Comparison of ENCODE assay signal across 9 mouse cellular contexts in the genomic region with DNA sequence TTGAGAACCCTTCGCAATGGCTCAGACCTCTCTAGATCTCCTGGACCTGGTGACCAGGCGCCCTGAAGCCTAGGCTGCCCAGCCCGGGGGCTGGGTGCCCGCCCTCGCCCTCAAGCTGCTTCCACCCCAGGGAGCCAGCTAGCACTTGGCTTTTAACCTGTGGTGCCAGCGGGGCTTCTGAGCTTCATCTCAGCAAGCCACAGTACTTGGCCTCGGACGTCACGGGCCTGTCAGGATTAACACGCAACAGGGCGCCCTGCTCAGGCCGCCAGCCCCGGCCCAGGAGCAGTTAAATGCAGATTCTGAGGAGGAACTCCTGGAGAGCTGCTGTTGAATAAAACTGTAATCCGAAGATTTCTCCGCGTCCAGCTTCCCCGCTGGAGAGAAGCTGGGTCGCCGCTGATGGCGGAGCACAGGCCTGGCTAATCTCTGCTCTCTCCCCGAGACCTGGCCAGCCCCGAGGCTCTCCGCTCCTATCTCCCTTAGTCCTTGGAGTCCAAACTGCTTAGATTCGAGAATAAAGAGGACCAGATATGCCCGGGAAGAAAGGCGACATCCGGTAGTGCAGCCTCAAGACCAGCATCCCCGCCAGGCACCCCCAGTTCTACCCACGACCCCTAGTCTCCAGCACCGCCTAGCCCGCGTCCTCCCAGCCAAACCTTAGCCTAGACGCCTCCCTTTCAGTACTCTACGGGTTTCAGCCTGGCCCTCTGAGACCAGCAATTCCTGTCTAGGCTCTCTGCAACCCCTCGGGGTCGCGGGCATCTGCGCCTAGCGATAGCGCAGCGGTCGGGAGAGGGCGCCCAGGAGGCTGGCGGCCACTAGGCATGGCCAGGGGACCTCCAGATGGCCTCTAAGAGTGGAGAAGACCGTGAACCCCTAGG. TPM values are rescaled to one million over a fixed set of nuclear protein-coding genes. Genes with fewer than 3 reads are reported as not detected.
DNase-seq lines count a peak whose midpoint lies in the region; ATAC-seq and TF ChIP-seq lines count a peak whose summit lies in the region.
"Had no signal": no experiment of that assay in that cellular context is flagged by ENCODE, and none has a peak within 500 bp of the region (broad histone marks: within the 10 kb centered on the region; RNA-seq: fewer than 3 reads in every experiment).

No protein-coding gene starts in this region.

- peak; percentile 58 for ATAC-seq in forebrain, embryonic 11.5 days (replicated peaks; ENCODE audit: low FRiP score)
- peak; percentile 53 for ATAC-seq in hindbrain, embryonic 13.5 days (ENCODE audit: low FRiP score)

- H3K27me3 ChIP-seq in ES-Bruce4 (ENCODE audit: control insufficient read depth, insufficient read depth, low read length, poor library complexity, severe bottlenecking): peaks cover 2% of the 10 kb centered on the region
- peaks cover 37% of the 10 kb centered on the region for H3K27me3 ChIP-seq in forebrain, embryonic 11.5 days (ENCODE audit: control insufficient read depth, insufficient read depth, low read length)
- no peaks in the 10 kb centered on the region for H3K27me3 ChIP-seq in hindbrain, embryonic 13.5 days

- peak; percentile 56 for DNase-seq in adrenal gland, postnatal 25 days
- DNase-seq in forebrain, embryonic 11.5 days (ENCODE audit: low spot score): peak; percentile 69
- peak; percentile 44 for DNase-seq in lung, postnatal 14 days
- peak; percentile 52 for DNase-seq in testis, postnatal 10 days (ENCODE audit: low spot score)
- DNase-seq in gastrocnemius, adult 8-10 months (ENCODE audit: low spot score in 2 of 2): no peak
- no peak for DNase-seq in spleen, postnatal 36 days (ENCODE audit: low spot score in 2 of 2)

- no peaks in the 10 kb centered on the region for H3K4me1 ChIP-seq in ES-Bruce4 (ENCODE audit: control insufficient read depth, insufficient read depth, low read length)
- peaks cover 8% of the 10 kb centered on the region; the same call in 1 of the 2 replicates for H3K4me1 ChIP-seq in forebrain, embryonic 11.5 days (replicated peaks; ENCODE audit: control insufficient read depth, insufficient read depth, low read length)
- peaks cover 69% of the 10 kb centered on the region for H3K4me1 ChIP-seq in hindbrain, embryonic 13.5 days (replicated peaks)

- no peaks in the 10 kb centered on the region for H3K9me3 ChIP-seq in ES-Bruce4 (replicated peaks; ENCODE audit: control insufficient read depth, insufficient read depth, low read length, poor library complexity, severe bottlenecking)
- no peaks in the 10 kb centered on the region for H3K9me3 ChIP-seq in forebrain, embryonic 11.5 days (ENCODE audit: control insufficient read depth, low read length)
- no peaks in the 10 kb centered on the region for H3K9me3 ChIP-seq in hindbrain, embryonic 13.5 days

- no peak for TF ChIP-seq EP300 in ES-Bruce4 (IDR thresholded peaks at IDR 0.05; ENCODE audit: insufficient read depth, low read depth, low read length)

- H3K9ac ChIP-seq in ES-Bruce4 (ENCODE audit: low read depth, poor library complexity, severe bottlenecking): peak overlapping the region; percentile 22; the same call in 1 of the 2 replicates
- peak overlapping the region; percentile 3; the same call in 1 of the 2 replicates for H3K9ac ChIP-seq in forebrain, embryonic 11.5 days (ENCODE audit: low read length)
- peak overlapping the region; percentile 100 for H3K9ac ChIP-seq in hindbrain, embryonic 13.5 days

- WGBS in forebrain, embryonic 11.5 days: 7% methylated on average over 45 of the region's 45 CpGs
- WGBS in hindbrain, embryonic 13.5 days: 9% methylated on average over 45 of the region's 45 CpGs

- TF ChIP-seq POLR2A in ES-Bruce4 (IDR thresholded peaks at IDR 0.05; ENCODE audit: insufficient read depth, low read length): no peak

- H3K27ac ChIP-seq in ES-Bruce4 (ENCODE audit: insufficient read depth, low read length): no peak overlapping the region
- H3K27ac ChIP-seq in forebrain, embryonic 11.5 days (ENCODE audit: low read depth, low read length): no peak overlapping the region
- H3K27ac ChIP-seq in hindbrain, embryonic 13.5 days: peak overlapping the region; percentile 100

- H3K4me2 ChIP-seq in forebrain, embryonic 11.5 days (ENCODE audit: low read depth, low read length, severe bottlenecking): peak overlapping the region; percentile 46
- peak overlapping the region; percentile 89 for H3K4me2 ChIP-seq in hindbrain, embryonic 13.5 days

- no peaks in the 10 kb centered on the region for H3K36me3 ChIP-seq in ES-Bruce4 (ENCODE audit: control insufficient read depth, insufficient read depth, low read length, poor library complexity, severe bottlenecking)
- H3K36me3 ChIP-seq in forebrain, embryonic 11.5 days (ENCODE audit: control insufficient read depth, insufficient read depth, low read length): no peaks in the 10 kb centered on the region
- H3K36me3 ChIP-seq in hindbrain, embryonic 13.5 days: peaks cover 15% of the 10 kb centered on the region

- H3K4me3 ChIP-seq in ES-Bruce4 (ENCODE audit: low read depth, low read length): peak overlapping the region; percentile 22
- peak overlapping the region; percentile 21 for H3K4me3 ChIP-seq in forebrain, embryonic 11.5 days (ENCODE audit: low read depth, low read length)
- H3K4me3 ChIP-seq in hindbrain, embryonic 13.5 days: peak overlapping the region; percentile 85
- H3K4me3 ChIP-seq: myocyte had no signal

- TF ChIP-seq CTCF in ES-Bruce4 (IDR thresholded peaks at IDR 0.05; ENCODE audit: low read depth, low read length): no peak

RNA-seq across cellular contexts. Expression of a gene that starts 11.0 kb away (rescaled TPM):
- 2.1 and 2.3 TPM in 2 replicates for polyA plus RNA-seq in ES-Bruce4 (2011; ENCODE audit: insufficient read depth, insufficient read length, low read depth, missing spikeins)
- 71.4 and 73.6 TPM in 2 replicates for total RNA-seq in adrenal gland, postnatal 25 days (2021)
- 29.9 and 34.1 TPM in 2 replicates for polyA plus RNA-seq in forebrain, embryonic 11.5 days (2014; fragmentation: Nextera tagmentation; extraction: Ambion mirVana)
- polyA plus RNA-seq in hindbrain, embryonic 13.5 days (2015; fragmentation: Nextera tagmentation; extraction: Ambion mirVana): 211 and 212 TPM in 2 replicates
- total RNA-seq in gastrocnemius, adult 8-10 months (2022): 1 to 10 TPM; 3.3 to 4.6 (median 3.7) TPM

Comparison
In these comparisons a context has a peak if more than half of its experiments do, and no peak if none do; other contexts are left out.
1. H3K4me3 ChIP-seq: peak in every context shown above with its lines; median percentile 85 in hindbrain, embryonic 13.5 days; 22 in ES-Bruce4; 21 in forebrain, embryonic 11.5 days.
2. H3K9ac ChIP-seq: peak in every context shown above with its lines; median percentile 100 in hindbrain, embryonic 13.5 days; 22 in ES-Bruce4; 3 in forebrain, embryonic 11.5 days.
3. DNase-seq: peak in adrenal gland, postnatal 25 days (single experiment), forebrain, embryonic 11.5 days (single experiment), lung, postnatal 14 days (single experiment) and testis, postnatal 10 days (single experiment); none in gastrocnemius, adult 8-10 months (0 of 2) and spleen, postnatal 36 days (0 of 2).